Mouse (Mus musculus) heart, embryonic 12.5 days (tissue): ENCODE measurements around the gene Mis18a. TPM values are rescaled to one million over a fixed set of nuclear protein-coding genes. Genes with fewer than 3 reads are reported as not detected.

Experiments used
- ATAC-seq: fragments of 200-750 bp; cut with Nextera tagmentation; 2 replicates; pipeline ENCODE4 v1.8.0; 2017; ENCODE audit warnings: moderate TSS enrichment, moderate library complexity; ENCODE audit not compliant: insufficient number of reproducible peaks, low FRiP score
- H3K27ac ChIP-seq: fragments of 300-500 bp; sonication (generic); 2 replicates; pipeline ENCODE4 v1.5.1; 2016; ENCODE audit warnings: mild to moderate bottlenecking, moderate library complexity; ENCODE audit not compliant: poor library complexity, severe bottlenecking
- H3K27me3 ChIP-seq: fragments of 300-500 bp; sonication (generic); replicated peaks from 2 replicates; pipeline ENCODE4 v1.6.1; 2016; ENCODE audit warnings: mild to moderate bottlenecking, moderate library complexity
- H3K36me3 ChIP-seq: fragments of 300-500 bp; sonication (generic); 2 replicates; pipeline ENCODE4 v1.6.1; 2016; ENCODE audit warnings: mild to moderate bottlenecking, moderate library complexity
- H3K4me1 ChIP-seq: fragments of 300-500 bp; sonication (generic); replicated peaks from 2 replicates; pipeline ENCODE4 v1.6.1; 2016; ENCODE audit warnings: mild to moderate bottlenecking
- H3K4me2 ChIP-seq: fragments of 300-500 bp; sonication (generic); 2 replicates; pipeline ENCODE4 v1.6.1; 2016; ENCODE audit warnings: mild to moderate bottlenecking, moderate library complexity
- H3K4me3 ChIP-seq: fragments of 300-500 bp; sonication (generic); 2 replicates; pipeline ENCODE4 v1.5.1; 2016; ENCODE audit warnings: mild to moderate bottlenecking
- H3K9ac ChIP-seq: fragments of 300-500 bp; sonication (generic); 2 replicates; pipeline ENCODE4 v1.6.1; 2016; ENCODE audit warnings: mild to moderate bottlenecking, moderate library complexity
- H3K9me3 ChIP-seq: fragments of 300-500 bp; sonication (generic); replicated peaks from 2 replicates; pipeline ENCODE4 v1.6.1; 2016; ENCODE audit warnings: mild to moderate bottlenecking, moderate library complexity
- WGBS: fragments of 180-500 bp; shearing (Covaris S2); methylation state at CpG from one replicate; pipeline ENCODE4 v1.1.7; 2016; 5-methylcytosine and 5-hydroxymethylcytosine counted together
- polyA plus RNA-seq: library from polyadenylated mRNA; unstranded; fragments of >200 nt; fragmentation: Nextera tagmentation; extraction: Ambion mirVana; gene quantifications from 2 replicates; pipeline ENCODE4 v1.2.1, GENCODE M21; 2016

Gene Mis18a
- polyA plus RNA-seq, result 36.9 and 38.9 TPM in 2 replicates

DNA sequence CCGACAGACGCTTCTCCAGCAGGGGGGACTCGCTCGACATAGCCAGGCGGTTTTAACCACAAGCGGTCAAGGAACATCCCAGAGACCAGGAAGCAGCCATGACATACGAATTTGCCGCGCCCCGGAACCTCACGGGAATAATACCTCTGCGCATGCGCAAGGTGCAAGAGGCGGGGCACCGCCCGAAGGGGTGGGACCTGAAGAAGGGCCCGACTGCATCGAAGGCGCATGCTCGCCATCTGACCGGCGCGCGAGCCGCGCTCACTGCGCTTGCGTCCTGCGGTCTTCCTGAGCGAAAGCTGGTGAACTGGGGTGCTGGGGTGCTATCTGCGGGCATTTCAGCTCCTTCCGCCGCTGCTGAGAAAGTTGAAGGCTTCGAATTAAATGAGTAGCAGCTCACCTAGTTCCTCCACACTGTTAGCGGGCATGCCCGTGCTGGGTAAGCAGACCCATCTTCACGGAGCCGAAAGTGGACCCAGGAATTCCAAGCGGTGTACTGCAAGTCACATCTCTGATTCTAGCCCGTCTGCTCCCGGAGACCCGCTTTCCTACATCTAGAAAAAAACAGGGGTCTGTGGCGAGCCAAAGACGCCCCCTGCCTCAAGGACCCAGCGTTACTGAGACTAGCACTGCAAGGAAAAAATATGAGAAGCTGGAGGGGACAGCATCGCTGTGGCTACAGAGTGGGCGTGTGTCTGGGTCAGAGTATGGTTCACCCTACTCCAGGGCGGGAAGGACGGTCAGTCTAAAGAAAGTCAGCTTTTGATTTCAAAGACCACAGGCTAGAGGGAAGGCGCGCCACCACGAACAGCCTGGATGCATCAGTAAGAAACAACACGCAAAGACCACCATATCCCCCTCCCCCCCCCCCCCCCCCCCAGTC, at the start of gene Mis18a:
Mis18a (minus strand) TSS at position 172 of the 883 bp plus-strand sequence.
- peak within 1 kb of the TSS; percentile 83 for H3K9ac ChIP-seq
- H3K4me3 ChIP-seq, result peak within 1 kb of the TSS; percentile 80
- H3K4me1 ChIP-seq, result peaks cover 7% of the 10 kb centered on the region
- peaks cover 19% of the 10 kb centered on the region for H3K36me3 ChIP-seq
- 2% methylated on average over 53 of the region's 53 CpGs for WGBS
- peak within 1 kb of the TSS; percentile 98 for H3K4me2 ChIP-seq
- peak within 1 kb of the TSS; percentile 75 for H3K27ac ChIP-seq
- peak; percentile 95 for ATAC-seq
- H3K9me3 ChIP-seq, result peaks cover 8% of the 10 kb centered on the region
- H3K27me3 ChIP-seq, result no peaks in the 10 kb centered on the region

DNA sequence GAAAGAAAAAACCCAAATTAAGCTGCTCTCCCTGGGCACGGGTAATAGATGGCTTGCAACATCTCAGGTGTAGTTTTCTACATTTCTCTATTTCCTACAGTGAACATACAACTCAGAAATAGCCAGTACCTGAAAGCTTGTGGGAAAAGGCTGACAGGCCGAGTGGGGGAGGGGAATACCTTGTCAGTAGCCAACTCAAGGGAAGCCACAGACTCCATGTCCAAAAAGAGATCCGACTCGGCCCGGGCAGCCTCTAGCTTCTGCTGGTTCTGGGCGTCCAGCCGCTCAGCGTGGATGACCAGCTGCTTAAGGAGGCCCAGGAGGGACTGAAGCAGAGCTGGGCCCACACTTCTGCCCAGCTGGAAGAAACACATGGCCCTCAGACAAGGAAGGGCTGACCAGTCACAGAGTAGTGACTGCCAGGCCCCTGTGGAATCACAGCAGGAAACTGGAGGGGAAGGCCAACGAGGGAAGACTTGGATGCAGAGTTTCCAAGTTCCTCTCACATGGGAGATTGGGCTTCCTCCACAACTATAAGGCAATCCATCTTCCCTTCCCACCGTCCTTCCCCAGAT, 48.8 kb upstream of the Mis18a start:
- no peak overlapping the region for H3K4me3 ChIP-seq
- H3K4me2 ChIP-seq, result no peak overlapping the region
- H3K27me3 ChIP-seq, result no peaks in the 10 kb centered on the region; the same call in 1 of the 2 replicates
- peaks cover 6% of the 10 kb centered on the region; the same call in 1 of the 2 replicates for H3K4me1 ChIP-seq
- H3K9ac ChIP-seq, result no peak overlapping the region
- WGBS, result 79% methylated on average over 10 of the region's 10 CpGs
- no peak for ATAC-seq
- H3K36me3 ChIP-seq, result peaks cover 98% of the 10 kb centered on the region
- no peak overlapping the region for H3K27ac ChIP-seq
- no peaks in the 10 kb centered on the region for H3K9me3 ChIP-seq

DNA sequence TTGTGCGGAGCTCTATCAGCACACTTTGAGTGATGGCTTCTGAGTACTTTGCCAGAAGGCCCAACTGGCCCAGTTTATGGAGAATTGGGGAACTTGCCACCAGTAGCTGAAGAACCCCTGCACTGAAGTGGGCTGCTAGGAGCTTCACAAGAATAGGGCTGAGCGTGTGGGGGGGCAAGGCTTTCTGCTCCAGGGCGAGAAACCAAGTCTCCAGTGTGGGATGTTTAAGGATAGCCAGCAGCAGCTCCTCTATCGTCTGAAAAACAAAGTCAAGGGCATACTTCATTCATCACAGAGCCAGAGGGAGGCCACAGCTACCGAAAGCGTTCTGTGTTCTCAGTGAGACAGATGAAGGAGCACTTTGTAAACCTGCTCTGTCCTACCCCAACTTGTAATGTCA, 47.4 kb upstream of the Mis18a start:
- Histone ChIP-seq H3K4me1 (peaks cover 6% of the 10 kb centered on the region; the same call in 1 of the 2 replicates), H3K36me3 (peaks cover 96% of the 10 kb centered on the region), H3K27ac (no peak overlapping the region), H3K4me2 (no peak overlapping the region), H3K27me3 (no peaks in the 10 kb centered on the region), H3K4me3 (no peak overlapping the region), H3K9me3 (no peaks in the 10 kb centered on the region), H3K9ac (no peak overlapping the region)
- WGBS, result 74% methylated on average over 6 of the region's 6 CpGs
- ATAC-seq, result no peak

DNA sequence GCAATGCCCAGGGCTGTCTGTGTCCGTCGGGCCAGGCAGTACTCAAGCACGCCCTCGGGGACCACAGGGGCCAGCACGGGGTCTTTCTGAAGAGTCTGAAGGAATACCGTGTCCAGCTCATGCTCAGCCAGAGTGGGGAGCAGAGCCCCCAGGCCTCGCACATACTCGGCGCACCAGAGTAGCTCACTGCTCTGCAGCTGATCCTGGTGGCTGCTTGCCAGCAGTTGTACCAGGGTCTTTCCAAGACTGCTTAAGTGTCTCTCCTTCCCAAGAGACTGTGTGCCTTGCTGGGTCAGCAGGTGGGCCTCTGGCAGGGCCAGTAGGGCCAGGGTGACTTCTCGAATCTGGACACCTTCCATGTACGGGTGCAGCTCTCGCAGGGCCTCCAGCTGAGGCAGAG, 47.0 kb upstream of the Mis18a start:
- WGBS, result 88% methylated on average over 12 of the region's 12 CpGs
- peaks cover 6% of the 10 kb centered on the region; the same call in 1 of the 2 replicates for H3K4me1 ChIP-seq
- H3K4me3 ChIP-seq, result no peak overlapping the region
- ATAC-seq, result no peak
- peaks cover 96% of the 10 kb centered on the region for H3K36me3 ChIP-seq
- H3K9ac ChIP-seq, result no peak overlapping the region
- no peaks in the 10 kb centered on the region for H3K27me3 ChIP-seq
- H3K4me2 ChIP-seq, result no peak overlapping the region
- H3K9me3 ChIP-seq, result no peaks in the 10 kb centered on the region
- H3K27ac ChIP-seq, result no peak overlapping the region

DNA sequence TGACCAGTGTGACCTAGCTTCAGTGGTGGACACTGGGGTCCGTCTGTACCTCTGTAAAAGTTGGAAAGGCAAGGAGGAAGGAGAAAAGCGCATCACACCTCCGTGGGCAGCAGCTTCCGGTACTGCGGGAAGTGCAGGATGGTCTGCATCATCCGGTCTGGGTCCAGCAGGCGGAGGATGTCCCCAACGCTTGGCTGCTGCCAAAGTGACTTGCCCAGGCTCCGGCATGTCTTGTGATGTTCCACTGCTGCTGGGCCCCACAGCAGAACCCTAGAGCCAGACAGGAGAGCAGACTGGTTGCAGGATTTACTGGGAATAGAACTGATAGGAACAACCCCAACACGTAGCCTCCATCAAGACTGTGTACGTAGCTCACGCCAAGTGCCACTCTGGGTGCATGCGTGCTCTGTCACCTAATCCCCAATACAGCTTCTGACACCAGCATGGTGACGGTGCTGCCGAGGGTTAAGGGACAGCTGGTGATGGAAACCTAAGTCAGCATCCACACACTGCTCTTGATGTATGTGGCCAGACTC, 39.8 kb upstream of the Mis18a start:
- Histone ChIP-seq H3K27me3 (no peaks in the 10 kb centered on the region), H3K9me3 (0 out of 2 replicates have a peak, but pooled peaks cover 3% of the 10 kb centered on the region), H3K4me3 (no peak overlapping the region), H3K36me3 (peaks cover 82% of the 10 kb centered on the region), H3K4me1 (no peaks in the 10 kb centered on the region), H3K4me2 (no peak overlapping the region), H3K9ac (no peak overlapping the region), H3K27ac (no peak overlapping the region)
- 92% methylated on average over 15 of the region's 15 CpGs for WGBS
- no peak for ATAC-seq

DNA sequence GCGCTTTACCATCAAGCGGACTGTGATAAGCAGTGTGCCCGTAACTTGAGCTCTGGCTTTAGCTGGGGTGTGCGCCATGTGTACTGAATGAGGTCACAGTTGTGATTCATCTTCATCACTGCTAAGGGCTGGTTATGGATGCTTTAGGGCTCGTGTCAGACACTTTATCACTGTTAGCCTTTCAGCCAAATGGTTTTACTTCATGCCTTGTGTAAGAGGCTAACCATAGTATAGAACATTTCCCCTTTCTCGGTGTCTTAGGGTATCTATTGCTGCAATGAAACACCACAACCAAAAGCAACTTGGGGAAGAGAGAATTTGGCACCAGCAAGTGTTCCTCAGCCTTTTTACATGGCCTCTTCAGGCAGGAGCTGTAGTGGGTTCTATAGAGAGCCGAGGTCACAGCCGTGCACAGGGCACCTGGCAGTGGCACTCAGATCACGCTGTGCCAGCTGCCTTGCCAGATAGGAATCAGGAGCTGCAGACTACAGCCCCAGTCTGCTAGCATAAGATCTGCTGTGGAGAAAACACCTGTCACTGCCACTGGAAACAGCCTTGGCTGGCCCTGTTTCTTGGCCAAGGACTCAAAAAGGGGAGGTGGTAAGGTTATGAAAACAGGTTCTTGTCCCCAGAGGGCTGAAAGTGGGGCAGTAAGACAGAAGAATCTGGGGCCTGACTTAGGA, 38.1 kb upstream of the Mis18a start:
- H3K9ac ChIP-seq, result no peak overlapping the region
- 80% methylated on average over 9 of the region's 9 CpGs for WGBS

DNA sequence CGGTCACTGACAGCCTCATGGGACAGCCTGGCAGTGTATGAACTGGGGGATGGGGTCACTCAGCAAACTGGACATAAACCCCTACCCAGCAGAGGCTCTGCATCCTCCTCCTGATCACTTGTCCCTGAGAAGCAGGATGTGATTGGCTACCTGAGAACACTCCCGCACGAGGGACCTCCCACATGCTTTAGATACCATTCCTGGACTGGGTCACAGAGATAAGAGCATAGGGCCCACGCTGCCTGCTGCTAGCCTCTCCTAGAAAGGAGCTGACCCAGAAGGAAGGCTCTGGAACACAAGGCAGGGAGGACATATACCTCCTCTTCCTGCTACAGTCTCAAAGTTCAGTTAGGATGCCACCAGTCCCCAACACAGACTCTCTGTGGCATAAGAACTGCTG, 33.3 kb upstream of the Mis18a start:
- H3K4me1 ChIP-seq, result peaks cover 16% of the 10 kb centered on the region
- H3K36me3 ChIP-seq, result peaks cover 58% of the 10 kb centered on the region
- no peaks in the 10 kb centered on the region for H3K27me3 ChIP-seq
- H3K9me3 ChIP-seq, result 0 out of 2 replicates have a peak, but pooled peaks cover 3% of the 10 kb centered on the region
- no peak overlapping the region for H3K27ac ChIP-seq
- H3K4me3 ChIP-seq, result no peak overlapping the region
- no peak overlapping the region for H3K4me2 ChIP-seq
- peak; percentile 88 for ATAC-seq
- no peak overlapping the region for H3K9ac ChIP-seq
- WGBS, result 5% methylated on average over 4 of the region's 4 CpGs

More for the DNA sequence above, 38.1 kb upstream of the Mis18a start:
- Histone ChIP-seq H3K4me3 (no peak overlapping the region), H3K9me3 (0 out of 2 replicates have a peak, but pooled peaks cover 3% of the 10 kb centered on the region), H3K4me1 (peaks cover 10% of the 10 kb centered on the region), H3K4me2 (no peak overlapping the region), H3K27me3 (no peaks in the 10 kb centered on the region), H3K36me3 (peaks cover 68% of the 10 kb centered on the region), H3K27ac (no peak overlapping the region)
- no peak for ATAC-seq

DNA sequence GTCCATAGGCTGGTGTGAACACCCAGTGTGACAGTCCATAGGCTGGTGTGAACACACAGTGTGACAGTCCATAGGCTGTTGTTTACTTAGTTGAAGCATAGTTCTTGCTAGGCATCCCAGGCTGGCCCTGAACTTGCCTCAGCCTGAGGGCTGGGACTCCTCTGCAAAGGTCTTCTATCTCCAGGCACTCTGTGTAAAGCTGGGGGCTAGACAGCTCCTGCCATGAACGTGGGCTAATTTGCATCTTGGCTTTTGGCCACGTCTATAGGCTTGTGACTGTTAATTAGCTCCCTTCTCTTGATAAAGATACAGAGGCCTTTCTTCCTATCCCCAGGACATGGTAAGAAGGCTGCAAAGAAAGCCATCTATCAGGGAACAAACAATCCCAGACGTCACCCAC, 32.1 kb upstream of the Mis18a start:
- WGBS, result 70% methylated on average over 3 of the region's 3 CpGs
- Histone ChIP-seq H3K9me3 (0 out of 2 replicates have a peak, but pooled peaks cover 3% of the 10 kb centered on the region), H3K27me3 (no peaks in the 10 kb centered on the region), H3K4me3 (no peak overlapping the region), H3K27ac (no peak overlapping the region), H3K36me3 (peaks cover 61% of the 10 kb centered on the region), H3K4me2 (no peak overlapping the region), H3K9ac (no peak overlapping the region), H3K4me1 (peaks cover 16% of the 10 kb centered on the region)
- ATAC-seq, result no peak

DNA sequence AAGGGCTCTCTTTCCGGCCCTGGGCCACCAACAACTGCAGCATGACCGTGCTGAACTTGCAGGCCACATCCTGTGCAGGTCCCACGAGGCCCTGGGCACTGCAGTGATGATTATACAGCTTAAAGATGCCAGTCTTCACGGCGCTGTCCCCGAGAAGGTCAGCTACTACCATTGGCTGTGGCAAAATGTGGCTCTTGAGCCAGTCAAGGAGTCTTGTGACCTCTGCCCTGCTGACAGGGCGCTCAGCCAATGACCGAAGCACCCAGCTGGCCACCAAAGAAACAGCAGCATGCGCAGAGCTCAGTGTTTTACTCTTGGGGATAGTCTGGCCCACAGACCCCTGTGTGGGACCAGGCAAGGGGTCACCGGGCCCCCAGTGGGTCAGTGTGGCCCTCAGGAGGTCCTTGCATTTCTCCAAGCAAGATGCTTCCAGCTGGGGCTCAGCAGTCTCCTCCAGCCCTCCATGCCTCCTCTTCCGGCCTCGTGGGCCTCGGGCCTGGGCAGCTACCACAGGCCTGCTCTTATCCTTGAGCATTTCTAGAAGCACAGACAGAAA, 26.3 kb upstream of the Mis18a start:
- H3K27ac ChIP-seq, result no peak overlapping the region
- H3K4me3 ChIP-seq, result no peak overlapping the region
- no peak overlapping the region for H3K9ac ChIP-seq
- H3K4me2 ChIP-seq, result no peak overlapping the region
- no peaks in the 10 kb centered on the region for H3K9me3 ChIP-seq
- H3K36me3 ChIP-seq, result peaks cover 69% of the 10 kb centered on the region
- 89% methylated on average over 13 of the region's 13 CpGs for WGBS
- peaks cover 23% of the 10 kb centered on the region for H3K4me1 ChIP-seq
- ATAC-seq, result no peak
- no peaks in the 10 kb centered on the region for H3K27me3 ChIP-seq

DNA sequence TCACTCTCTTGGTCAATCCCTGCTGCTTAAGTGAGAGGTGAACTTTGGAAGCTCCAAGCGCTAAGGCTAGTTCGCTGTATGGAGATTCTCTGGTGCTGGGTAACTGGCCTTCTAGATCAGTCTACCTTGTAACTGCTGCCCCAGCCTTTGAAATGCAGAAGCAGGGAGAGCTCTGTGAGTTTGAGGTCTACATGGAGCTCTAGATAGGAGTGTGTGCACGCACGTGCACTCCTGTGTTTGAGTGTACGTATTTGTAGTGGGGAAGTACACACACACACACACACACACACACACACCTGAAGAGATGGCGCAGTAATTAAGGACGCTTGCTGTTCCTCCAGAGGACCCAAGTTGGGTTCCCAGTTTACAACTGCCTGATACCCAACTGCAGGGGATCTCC, 21.0 kb upstream of the Mis18a start:
- peak overlapping the region; percentile 35; the same call in 1 of the 2 replicates for H3K4me2 ChIP-seq
- H3K4me1 ChIP-seq, result peaks cover 48% of the 10 kb centered on the region
- no peak overlapping the region for H3K9ac ChIP-seq
- H3K9me3 ChIP-seq, result no peaks in the 10 kb centered on the region
- peaks cover 28% of the 10 kb centered on the region for H3K36me3 ChIP-seq
- WGBS, result 80% methylated on average over 7 of the region's 7 CpGs
- no peak overlapping the region for H3K4me3 ChIP-seq
- H3K27me3 ChIP-seq, result no peaks in the 10 kb centered on the region
- no peak for ATAC-seq
- no peak overlapping the region for H3K27ac ChIP-seq
